Mouse (Mus musculus) embryonic fibroblast, embryonic 13.5 days (primary cell): ENCODE data around the gene 4930556J24Rik.

Experiments used
- CTCF ChIP-seq: IDR thresholded peaks from 2 replicates; pipeline ENCODE4 v1.5.1; 2011; ENCODE audit warnings: mild to moderate bottlenecking, control low read depth, low read length, moderate library complexity, borderline replicate concordance; ENCODE audit not compliant: insufficient read depth
- POLR2A ChIP-seq: IDR thresholded peaks from 2 replicates; pipeline ENCODE4 v1.6.1; 2011; ENCODE audit warnings: low read depth, mild to moderate bottlenecking, control low read depth, low read length, moderate library complexity

DNA sequence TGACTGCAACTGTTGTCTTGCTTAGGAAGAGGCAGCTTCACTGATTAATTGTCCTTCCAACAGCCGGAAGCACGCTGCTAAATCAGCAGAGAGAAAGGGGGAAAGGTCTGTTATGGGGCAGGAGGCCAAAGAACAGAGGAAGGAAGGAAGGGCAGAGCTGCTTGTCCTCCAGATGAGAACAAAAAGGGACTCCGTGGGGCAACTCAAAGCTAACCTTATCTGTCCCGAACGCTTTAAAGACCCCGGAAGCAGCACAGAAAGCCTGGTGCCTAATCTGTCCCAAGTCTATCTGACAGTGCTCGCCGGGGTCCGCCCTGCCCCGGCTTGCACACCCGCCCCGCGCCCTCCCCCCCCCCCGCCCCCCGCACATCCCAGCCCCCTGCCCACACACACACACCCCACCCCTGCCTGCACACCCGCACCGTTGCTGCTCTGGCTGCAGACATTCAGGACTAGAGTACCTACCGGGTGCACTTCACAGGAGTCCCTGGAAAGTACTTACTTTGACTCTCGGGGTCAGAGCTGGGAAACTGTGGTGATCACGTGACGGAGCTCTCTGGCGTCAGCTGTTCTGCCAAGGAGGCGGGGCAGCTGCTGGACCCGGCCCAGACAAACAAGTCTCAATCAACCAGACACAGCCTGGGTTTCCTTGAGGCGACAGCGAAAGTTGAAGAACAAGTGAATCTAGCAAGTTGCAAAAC, 44.9 kb downstream of the 4930556J24Rik start, which contains the start of gene Tcn2:
- peak; percentile 51; the same call in 1 of the 2 replicates for TF ChIP-seq POLR2A
- no peak for TF ChIP-seq CTCF
